Mouse (Mus musculus) spleen, postnatal 14 days (tissue): ENCODE data around the gene Kcnip2.
A peak's percentile ranks its signal among the peaks of the same experiment; 100 is the strongest.

Experiments
- DNase-seq, 2 experiments: peaks; one replicate each; pipeline ENCODE4 v3.0.0; 2021 to 2022; ENCODE audit warnings: low spot score in 2 of 2

Gene Kcnip2

DNA sequence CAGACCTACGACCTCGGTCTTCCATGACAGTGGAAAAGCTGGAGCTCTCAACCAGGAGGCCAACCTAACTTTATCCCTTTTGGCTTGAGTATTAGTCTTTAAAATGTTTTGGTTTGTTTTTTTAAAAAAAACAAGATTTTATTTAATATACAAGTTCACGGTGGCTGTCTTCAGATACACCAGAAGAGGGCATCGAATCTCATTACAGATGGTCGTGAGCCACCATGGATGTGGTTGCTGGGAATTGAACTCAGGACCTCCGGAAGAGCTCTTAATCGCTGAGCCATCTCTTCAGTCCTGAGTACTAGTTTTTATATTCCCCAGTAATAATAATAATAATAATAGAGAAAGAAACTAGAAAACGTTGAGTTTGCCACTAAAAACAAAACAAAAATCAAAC lies 34.2 kb downstream of the Kcnip2 start:
- DNase-seq: no peak

GRCm38 (mm10) chr19:45780350-45780915 lies 35.4 kb downstream of the Kcnip2 start:
- no peak for DNase-seq

DNA sequence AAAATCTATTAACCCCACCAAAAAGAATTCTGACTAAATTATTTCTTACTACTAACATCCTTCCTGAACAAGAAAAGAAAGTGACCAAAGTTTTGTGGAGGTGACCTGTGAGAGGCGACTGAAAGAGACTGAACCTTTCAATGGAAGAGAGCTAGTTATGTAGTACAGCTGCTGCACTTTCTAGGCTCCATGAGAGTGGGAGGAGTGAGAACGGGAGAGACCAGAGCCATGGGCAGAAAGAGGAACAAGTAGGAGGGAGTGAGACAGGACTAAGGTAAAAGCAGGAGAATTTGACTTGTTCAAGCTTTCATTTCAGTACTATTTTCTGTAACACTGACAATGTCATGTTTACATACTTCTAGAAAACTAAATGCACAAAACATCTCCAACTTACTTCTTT lies 40.4 kb downstream of the Kcnip2 start:
- no peak for DNase-seq

GRCm38 (mm10) chr19:45771501-45771900 lies 44.4 kb downstream of the Kcnip2 start:
- no peak for DNase-seq

DNA sequence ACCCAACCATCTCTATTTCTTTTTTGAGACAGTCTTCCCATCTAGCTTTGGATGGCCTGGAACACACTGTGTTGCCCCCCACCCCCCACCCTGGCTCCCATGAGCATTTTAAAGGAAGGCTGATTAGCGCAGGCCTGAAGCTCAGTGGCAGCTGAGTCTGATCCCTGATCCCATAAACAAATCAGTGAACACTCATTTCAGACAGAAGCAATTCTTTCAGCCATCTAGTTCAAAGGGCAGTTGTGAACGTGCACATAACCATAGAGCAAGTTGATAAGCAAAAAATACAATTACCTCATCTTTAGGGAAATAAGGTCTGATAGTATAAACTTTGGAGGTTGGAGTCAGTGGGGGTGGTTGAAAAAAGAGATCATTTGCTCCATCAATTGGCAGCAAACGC lies 55.1 kb downstream of the Kcnip2 start:
- no peak for DNase-seq

GRCm38 (mm10) chr19:45758671-45759070 lies 57.2 kb downstream of the Kcnip2 start:
- no peak for DNase-seq

DNA sequence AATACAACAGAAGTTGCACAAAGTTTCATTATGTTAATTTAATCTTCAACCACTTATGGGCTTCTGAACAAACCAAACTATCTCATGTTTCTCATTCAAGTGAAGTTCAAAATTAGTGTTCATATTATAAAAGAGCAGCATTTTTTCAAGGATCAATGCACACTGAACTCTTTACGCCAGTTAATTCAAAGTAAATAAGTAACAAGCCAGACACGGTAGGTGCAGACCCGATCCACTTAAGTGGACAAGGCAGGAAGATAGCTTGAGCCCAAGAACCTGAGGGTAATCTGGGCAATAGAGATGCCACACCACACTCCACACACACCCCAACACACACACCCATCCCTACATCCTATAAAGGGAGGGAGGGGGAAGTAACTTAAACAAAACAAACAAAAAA lies 62.3 kb downstream of the Kcnip2 start:
- no peak for DNase-seq

DNA sequence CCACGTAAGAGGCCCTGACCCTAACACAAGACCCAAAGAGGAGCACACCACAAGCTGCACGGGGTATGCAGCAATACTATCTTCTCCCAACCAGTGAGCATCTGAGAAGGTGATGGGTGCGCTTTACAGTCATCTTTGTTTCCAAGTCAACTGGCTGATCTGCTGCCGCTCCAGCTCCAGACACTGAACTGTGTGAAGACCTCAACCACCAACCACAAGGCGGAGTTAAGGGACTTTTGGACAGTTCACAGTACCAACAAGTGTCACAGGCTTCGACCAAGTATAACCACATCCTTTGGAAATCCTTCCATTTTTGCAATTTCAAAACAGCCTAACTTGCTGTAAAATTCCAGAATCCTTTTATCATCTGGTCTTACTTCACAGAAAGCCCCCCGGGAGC lies 64.0 kb downstream of the Kcnip2 start:
- no peak for DNase-seq

DNA sequence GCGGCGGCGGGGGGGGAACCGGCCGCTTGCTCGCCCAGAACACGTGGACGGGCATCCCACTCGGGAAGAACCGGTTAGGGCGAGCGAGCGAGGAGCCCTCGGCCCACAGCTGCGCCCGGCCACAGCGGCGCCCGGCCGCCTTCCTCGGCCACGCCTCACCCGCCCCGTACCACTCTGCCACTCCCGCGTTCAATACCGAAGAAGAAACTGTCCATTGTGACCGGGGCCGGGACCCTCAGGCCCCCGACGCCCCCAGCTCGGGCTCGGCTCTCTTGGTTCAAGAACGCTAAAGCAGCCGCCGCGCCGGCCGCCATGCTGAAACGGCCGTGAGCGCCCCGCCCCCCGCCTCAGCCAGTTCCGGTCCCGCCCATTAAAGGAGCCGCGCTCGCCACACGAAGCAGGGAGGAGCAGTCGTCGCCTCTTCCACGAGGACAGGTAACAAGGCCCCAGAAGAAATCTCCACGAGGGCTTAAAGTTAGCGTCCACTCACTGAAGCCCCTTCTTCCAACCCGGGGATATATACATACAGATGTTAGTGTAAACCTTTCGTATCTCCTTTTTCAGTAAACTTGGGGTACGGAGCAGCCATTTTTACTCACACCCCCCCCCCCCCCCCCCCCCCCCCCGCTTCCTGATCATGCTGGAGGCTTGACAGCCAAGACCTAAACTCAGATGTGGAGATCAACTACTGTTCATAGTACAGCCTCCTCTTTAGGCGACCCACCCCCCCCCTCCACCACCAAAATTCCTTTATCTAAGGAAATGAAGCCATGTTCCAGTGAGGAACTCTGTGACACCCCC lies 66.4 kb downstream of the Kcnip2 start, which contains the start of gene Npm3:
Npm3 (minus strand) TSS at position 349 of the 801 bp plus-strand sequence.
- peak; percentile 75 to 82 for DNase-seq

- no peak for DNase-seq
Observed at GRCm38 (mm10) chr19:45748691-45749242, 67.1 kb downstream of the Kcnip2 start.

GRCm38 (mm10) chr19:45748206-45748605 lies 67.7 kb downstream of the Kcnip2 start:
- no peak for DNase-seq

GRCm38 (mm10) chr19:45747028-45747867 lies 68.6 kb downstream of the Kcnip2 start:
- peak; percentile 75 to 79 for DNase-seq

DNA sequence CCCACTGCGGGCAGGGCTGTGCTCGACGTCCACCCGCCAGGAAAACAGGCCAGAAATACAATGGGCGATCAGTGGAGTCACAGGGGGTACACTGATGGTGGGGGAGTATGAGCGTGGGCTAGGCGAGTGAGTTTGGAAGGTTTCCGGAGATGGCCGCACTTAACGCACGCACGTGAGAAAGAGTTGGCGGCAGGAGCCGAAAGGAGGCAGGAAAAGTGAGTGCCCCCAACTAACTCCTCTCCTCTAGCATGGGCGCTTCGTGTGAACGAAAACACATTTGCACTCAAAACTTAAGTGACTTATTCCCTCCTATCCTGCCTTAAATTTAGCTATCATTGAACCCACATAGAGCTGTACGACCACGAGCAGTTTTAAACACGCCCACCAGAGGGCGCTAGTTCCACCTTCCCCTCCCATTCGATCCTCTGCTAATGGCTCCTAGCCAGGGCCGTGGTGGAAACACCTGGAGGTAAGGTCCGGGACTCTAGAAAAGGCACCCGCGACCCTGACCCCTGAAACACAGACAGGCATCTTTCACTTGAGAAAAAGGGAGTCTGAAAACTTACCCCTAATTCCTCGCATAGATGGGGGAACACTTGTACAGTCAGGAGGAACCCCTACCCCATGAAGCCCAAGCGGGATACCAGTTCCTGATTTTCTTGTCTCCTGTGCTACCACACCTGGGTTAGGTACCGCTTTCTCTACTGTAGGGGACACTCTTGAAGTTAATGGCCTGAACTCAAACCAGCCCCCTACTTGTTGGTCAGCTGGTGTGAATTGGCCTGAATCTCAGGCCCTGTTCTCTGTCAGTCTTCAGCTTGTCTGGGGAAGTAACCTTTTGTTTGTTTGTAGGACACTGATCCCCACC lies 69.5 kb downstream of the Kcnip2 start:
- DNase-seq: peak; percentile 57 to 72

- no peak for DNase-seq
Observed at GRCm38 (mm10) chr19:45745344-45746152, 70.3 kb downstream of the Kcnip2 start.

DNA sequence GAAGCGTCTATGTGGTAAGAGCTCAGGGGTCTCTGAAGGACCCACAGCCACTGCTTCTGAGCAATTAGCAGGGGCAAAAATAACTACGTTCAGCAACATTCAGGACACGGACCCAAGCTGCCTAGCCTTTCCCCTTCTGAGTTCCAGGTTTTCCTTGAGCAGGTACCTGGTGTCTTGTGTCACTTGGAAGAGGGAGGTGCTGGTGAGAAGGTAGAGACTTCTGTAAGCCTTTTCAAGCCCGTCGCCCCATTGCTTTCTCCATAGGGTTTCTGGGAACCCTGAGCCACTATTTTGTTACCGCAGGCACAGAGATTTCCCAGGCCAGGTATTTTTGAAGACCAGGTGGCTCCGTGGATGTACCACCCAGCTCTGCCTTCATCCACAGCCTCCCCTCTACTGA lies 72.2 kb downstream of the Kcnip2 start:
- no peak for DNase-seq

DNA sequence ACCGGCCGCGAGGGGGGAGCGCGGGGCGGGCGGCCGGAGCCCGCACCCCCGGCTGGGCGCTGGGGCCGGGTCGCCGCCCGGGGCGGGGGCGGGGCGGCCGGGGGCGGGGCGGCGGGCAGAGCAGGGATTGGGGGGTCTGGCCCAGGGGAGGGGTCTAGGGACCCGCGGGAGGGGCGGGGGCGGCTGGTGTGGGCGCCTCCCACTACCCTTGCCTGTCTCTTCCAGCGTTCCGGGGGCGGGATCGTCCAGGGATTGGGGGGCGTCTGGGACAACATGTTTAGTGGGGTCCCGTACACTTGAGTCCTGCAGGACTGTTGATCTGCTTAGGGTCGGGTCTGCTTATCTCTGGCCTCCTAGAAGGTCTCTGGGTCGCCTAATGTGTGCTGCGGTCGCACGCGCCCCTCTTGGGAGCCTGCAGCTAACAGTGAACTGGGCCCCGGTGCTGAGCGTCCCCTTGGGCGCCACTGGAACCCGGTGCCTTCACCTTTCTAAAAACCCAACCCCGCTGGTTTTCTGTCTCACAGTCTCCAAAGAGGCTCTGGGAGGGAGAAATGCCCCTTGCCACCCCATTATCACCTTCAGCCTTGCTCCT lies 72.8 kb downstream of the Kcnip2 start:
- DNase-seq: no peak

DNA sequence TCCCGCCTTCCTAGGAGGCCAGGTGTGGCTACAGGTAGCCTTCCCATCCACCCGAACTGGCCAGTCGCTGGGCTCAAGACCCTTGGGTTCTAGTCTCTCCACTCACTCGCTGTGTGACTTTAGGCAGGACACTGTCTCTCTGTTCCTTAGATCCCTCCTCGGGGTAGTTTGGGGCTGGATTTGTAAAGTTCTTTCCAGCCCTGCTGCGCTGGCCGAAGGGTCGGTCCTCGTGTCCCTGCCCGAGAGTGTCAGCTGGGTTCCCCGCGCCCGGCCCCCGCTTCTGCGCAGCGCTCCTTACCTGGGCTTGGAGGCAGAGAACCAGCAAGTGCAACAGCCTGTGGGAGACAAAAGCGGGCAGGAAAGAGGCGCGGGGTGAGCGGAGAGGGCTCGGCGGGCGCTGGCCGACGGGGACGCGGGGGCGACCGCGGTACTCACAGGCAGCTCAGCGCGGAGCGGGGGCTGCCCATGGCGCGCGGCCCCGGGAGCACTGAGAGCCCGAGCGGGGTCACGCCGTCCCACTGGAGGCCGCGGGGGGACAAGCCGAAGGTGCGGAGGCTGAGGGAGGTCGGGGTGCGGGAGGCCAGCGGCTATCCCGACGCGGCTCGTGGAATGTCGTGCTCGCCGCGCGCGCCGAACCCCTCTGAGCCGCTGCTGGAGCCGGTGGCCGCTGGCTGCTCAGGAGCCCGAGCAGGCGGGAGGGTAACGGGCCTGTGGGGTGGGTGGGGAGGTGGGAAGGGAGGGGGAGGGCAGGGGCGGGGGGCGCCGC lies 73.5 kb downstream of the Kcnip2 start, which contains the start of gene Fgf8:
Fgf8 (minus strand) TSS at position 698 of the 766 bp plus-strand sequence.
- no peak for DNase-seq
